ENCODE assay signal across 7 mouse cellular contexts in the genomic region with DNA sequence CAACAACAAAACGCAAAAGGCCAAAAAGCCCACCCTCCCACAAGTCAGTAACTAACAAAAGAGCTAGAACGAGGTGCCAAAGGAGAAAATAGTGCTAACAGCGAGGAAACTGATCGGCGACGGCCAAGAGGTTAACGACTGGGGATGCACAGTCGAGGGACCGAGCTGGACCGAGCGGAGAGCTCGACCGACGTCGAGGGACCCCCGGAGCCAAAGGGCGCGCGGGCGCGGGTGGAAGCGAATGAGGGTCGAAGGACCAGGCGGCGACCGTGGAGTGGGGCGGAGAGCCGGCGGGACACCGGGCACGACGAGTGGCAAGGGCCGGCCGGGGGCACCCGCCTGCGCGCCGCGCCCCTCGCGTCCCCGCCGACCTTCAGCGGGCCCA. TPM values are rescaled to one million over a fixed set of nuclear protein-coding genes. Genes with fewer than 3 reads are reported as not detected.
DNase-seq lines count a peak whose midpoint lies in the region; ATAC-seq lines count a peak whose summit lies in the region.

No protein-coding gene starts in this region.

- no peak for ATAC-seq in megakaryocyte, adult 5-6 weeks (ENCODE audit: poor library complexity, severe bottlenecking)
- ATAC-seq in embryonic facial prominence, embryonic 15.5 days (ENCODE audit: insufficient number of reproducible peaks, low FRiP score, low TSS enrichment, low read depth), result peak; percentile 20; the same call in 1 of the 2 replicates
- ATAC-seq in neural tube, embryonic 12.5 days (ENCODE audit: low FRiP score, low read depth), result no peak; the same call in 1 of the 2 replicates

- peak overlapping the region; percentile 70 for H3K4me2 ChIP-seq in embryonic facial prominence, embryonic 15.5 days (replicated peaks)
- peak overlapping the region; percentile 66 for H3K4me2 ChIP-seq in neural tube, embryonic 12.5 days (replicated peaks)

- peaks cover 14% of the 10 kb centered on the region for H3K4me1 ChIP-seq in megakaryocyte, embryonic 14.5 days
- 0 out of 2 replicates have a peak, but pooled peaks cover 3% of the 10 kb centered on the region for H3K4me1 ChIP-seq in embryonic facial prominence, embryonic 15.5 days
- peaks cover 15% of the 10 kb centered on the region for H3K4me1 ChIP-seq in limb, embryonic 10.5 days
- H3K4me1 ChIP-seq in neural tube, embryonic 12.5 days, result peaks cover 11% of the 10 kb centered on the region

- peak overlapping the region; percentile 78 for H3K27ac ChIP-seq in embryonic facial prominence, embryonic 15.5 days (replicated peaks)
- H3K27ac ChIP-seq in limb, embryonic 10.5 days, result peak overlapping the region; percentile 96
- peak overlapping the region; percentile 51 for H3K27ac ChIP-seq in neural tube, embryonic 12.5 days

- H3K27me3 ChIP-seq in megakaryocyte, embryonic 14.5 days (replicated peaks), result peaks cover 57% of the 10 kb centered on the region
- H3K27me3 ChIP-seq in embryonic facial prominence, embryonic 15.5 days, result no peaks in the 10 kb centered on the region
- no peaks in the 10 kb centered on the region for H3K27me3 ChIP-seq in limb, embryonic 10.5 days (ENCODE audit: low read depth, poor library complexity, severe bottlenecking)
- no peaks in the 10 kb centered on the region for H3K27me3 ChIP-seq in neural tube, embryonic 12.5 days (replicated peaks)

- peak overlapping the region; percentile 84 for H3K9ac ChIP-seq in embryonic facial prominence, embryonic 15.5 days
- H3K9ac ChIP-seq in neural tube, embryonic 12.5 days, result peak overlapping the region; percentile 92

- intact Hi-C loops in gastrocnemius, postnatal 14 days (cut with DNase I; ENCODE audit: low total_unique reads), result no loop called here

- peaks cover 4% of the 10 kb centered on the region; the same call in 1 of the 2 replicates for H3K9me3 ChIP-seq in megakaryocyte, embryonic 14.5 days
- no peaks in the 10 kb centered on the region for H3K9me3 ChIP-seq in embryonic facial prominence, embryonic 15.5 days (replicated peaks)
- H3K9me3 ChIP-seq in limb, embryonic 10.5 days (replicated peaks), result no peaks in the 10 kb centered on the region
- H3K9me3 ChIP-seq in neural tube, embryonic 12.5 days, result no peaks in the 10 kb centered on the region

- under 1% methylated on average over 36 of the region's 44 CpGs for WGBS in embryonic facial prominence, embryonic 15.5 days
- WGBS in limb, embryonic 10.5 days, result under 1% methylated on average over 44 of the region's 44 CpGs
- under 1% methylated on average over 39 of the region's 44 CpGs for WGBS in neural tube, embryonic 12.5 days

- H3K4me3 ChIP-seq in megakaryocyte, embryonic 14.5 days (replicated peaks), result peak overlapping the region; percentile 91
- H3K4me3 ChIP-seq in embryonic facial prominence, embryonic 15.5 days (replicated peaks), result peak overlapping the region; percentile 85
- H3K4me3 ChIP-seq in limb, embryonic 10.5 days, result peak overlapping the region; percentile 95
- peak overlapping the region; percentile 92 for H3K4me3 ChIP-seq in neural tube, embryonic 12.5 days

- no peak for DNase-seq in limb, embryonic 10.5 days (ENCODE audit: low spot score)
- DNase-seq in gastrocnemius, postnatal 14 days, result no peak
- DNase-seq in spleen, postnatal 14 days (ENCODE audit: low spot score in 2 of 2), result no peak

- H3K36me3 ChIP-seq in megakaryocyte, embryonic 14.5 days (replicated peaks; ENCODE audit: low read length), result no peaks in the 10 kb centered on the region
- H3K36me3 ChIP-seq in embryonic facial prominence, embryonic 15.5 days, result no peaks in the 10 kb centered on the region
- no peaks in the 10 kb centered on the region for H3K36me3 ChIP-seq in limb, embryonic 10.5 days
- no peaks in the 10 kb centered on the region for H3K36me3 ChIP-seq in neural tube, embryonic 12.5 days

RNA-seq across cellular contexts. Expression of a gene that starts 0.6 kb away (rescaled TPM):
- 0.60 TPM in 1 of 2 replicates, not detected in the other for polyA plus RNA-seq in megakaryocyte, embryonic 14.5 days (2012; ENCODE audit: insufficient read depth, low replicate concordance)
- 1.5 and 1.7 TPM in 2 replicates for total RNA-seq in megakaryocyte, adult 5-6 weeks (2015)
- 1.3 and 2.0 TPM in 2 replicates for total RNA-seq in megakaryocyte, adult 5-6 weeks (2017)
- 33.7 and 37.7 TPM in 2 replicates for polyA plus RNA-seq in embryonic facial prominence, embryonic 15.5 days (2015; fragmentation: Nextera tagmentation; extraction: Ambion mirVana)
- polyA plus RNA-seq in limb, embryonic 10.5 days (2016; fragmentation: Nextera tagmentation; extraction: Ambion mirVana), result 32.1 and 39.2 TPM in 2 replicates
- polyA plus RNA-seq in neural tube, embryonic 12.5 days (2016; fragmentation: Nextera tagmentation; extraction: Ambion mirVana), result 42.9 and 49.3 TPM in 2 replicates
- 10 to 100 TPM; 16.7 to 17.2 TPM for total RNA-seq in gastrocnemius, postnatal 14 days (2021)

Comparison
In these comparisons a context has a peak if more than half of its experiments do, and no peak if none do; other contexts are left out.
1. RNA of a gene that starts 0.6 kb away (polyA plus RNA-seq): 42.9 to 49.3 TPM in neural tube, embryonic 12.5 days, 32.1 to 39.2 TPM in limb, embryonic 10.5 days and 33.7 to 37.7 TPM in embryonic facial prominence, embryonic 15.5 days; 0.60 TPM in megakaryocyte, embryonic 14.5 days; every median in the first group is over 10 times any median in the second.
2. Peak in every context shown above with its lines, with median percentiles within 50 percentile points of each other: H3K4me3 ChIP-seq and H3K27ac ChIP-seq.